Mouse (Mus musculus) lung, postnatal 0 days (tissue): ENCODE measurements around the gene B3glct. TPM values are rescaled to one million over a fixed set of nuclear protein-coding genes. Genes with fewer than 3 reads are reported as not detected.

Source experiments
- ATAC-seq: fragments of 200-750 bp; cut with Nextera tagmentation; 2 replicates; pipeline ENCODE4 v1.8.0; 2017; ENCODE audit warnings: moderate library complexity
- DNase-seq: peaks from one replicate; pipeline ENCODE4 v3.0.0-alpha.2; 2016; ENCODE audit warnings: low spot score
- H3K27ac ChIP-seq: fragments of 300-500 bp; sonication (generic); 2 replicates; pipeline ENCODE4 v1.5.1; 2014; ENCODE audit warnings: antibody characterized with exemption, mild to moderate bottlenecking, low read length, mixed read lengths
- H3K27me3 ChIP-seq: fragments of 300-500 bp; sonication (generic); replicated peaks from 2 replicates; pipeline ENCODE4 v1.6.1; 2014; ENCODE audit warnings: low read length, mixed read lengths; ENCODE audit not compliant: insufficient read depth
- H3K36me3 ChIP-seq: fragments of 300-500 bp; sonication (generic); 2 replicates; pipeline ENCODE4 v1.6.1; 2014; ENCODE audit warnings: low read length, mixed read lengths; ENCODE audit not compliant: insufficient read depth
- H3K4me1 ChIP-seq: fragments of 300-500 bp; sonication (generic); 2 replicates; pipeline ENCODE4 v1.6.1; 2014; ENCODE audit warnings: antibody characterized with exemption, low read depth, low read length, mixed read lengths; ENCODE audit not compliant: insufficient read depth
- H3K4me2 ChIP-seq: fragments of 300-500 bp; sonication (generic); replicated peaks from 2 replicates; pipeline ENCODE4 v1.6.1; 2014; ENCODE audit warnings: low read depth, mild to moderate bottlenecking, low read length, moderate library complexity, mixed read lengths
- H3K4me3 ChIP-seq: fragments of 300-500 bp; sonication (generic); 2 replicates; pipeline ENCODE4 v1.5.1; 2014; ENCODE audit warnings: low read depth, low read length
- H3K9ac ChIP-seq: fragments of 300-500 bp; sonication (generic); replicated peaks from 2 replicates; pipeline ENCODE4 v1.6.1; 2014; ENCODE audit warnings: low read depth, mild to moderate bottlenecking
- H3K9me3 ChIP-seq: fragments of 300-500 bp; sonication (generic); 2 replicates; pipeline ENCODE4 v1.6.1; 2016; ENCODE audit warnings: low read length, mixed read lengths
- CTCF ChIP-seq: IDR thresholded peaks from 2 replicates; pipeline ENCODE4 v1.5.1; 2016; ENCODE audit warnings: antibody characterized with exemption, mild to moderate bottlenecking
- EP300 ChIP-seq: IDR thresholded peaks from 2 replicates; pipeline ENCODE4 v1.6.1; 2016; ENCODE audit warnings: antibody characterized with exemption, mild to moderate bottlenecking, control low read depth
- WGBS: fragments of 180-500 bp; shearing (Covaris S2); extraction: QIAGEN DNeasy Blood & Tissue Kit; methylation state at CpG from one replicate; pipeline ENCODE4 v1.1.7; 2014; 5-methylcytosine and 5-hydroxymethylcytosine counted together
- polyA plus RNA-seq: library from polyadenylated mRNA; unstranded; fragments of >200 nt; fragmentation: Nextera tagmentation; extraction: Ambion mirVana; gene quantifications from 2 replicates; pipeline ENCODE4 v1.2.1, GENCODE M21; 2015

Gene B3glct
- polyA plus RNA-seq, 1 experiment from 2014 or later = 5.0 TPM

- TF ChIP-seq CTCF = no peak
- no peak for TF ChIP-seq EP300
- H3K36me3 ChIP-seq = no peaks in the 10 kb centered on the region
- ATAC-seq = no peak
- no peak overlapping the region for H3K9ac ChIP-seq
- no peak overlapping the region for H3K4me2 ChIP-seq
- H3K27me3 ChIP-seq = no peaks in the 10 kb centered on the region
- no peak overlapping the region for H3K27ac ChIP-seq
- H3K4me1 ChIP-seq = no peaks in the 10 kb centered on the region
- 62% methylated on average over 14 of the region's 14 CpGs for WGBS
- no peak overlapping the region for H3K4me3 ChIP-seq
- DNase-seq = no peak
- no peaks in the 10 kb centered on the region for H3K9me3 ChIP-seq
Measured at GRCm38 (mm10) chr5:149649499-149650178, 28.4 kb upstream of the B3glct start.

DNA sequence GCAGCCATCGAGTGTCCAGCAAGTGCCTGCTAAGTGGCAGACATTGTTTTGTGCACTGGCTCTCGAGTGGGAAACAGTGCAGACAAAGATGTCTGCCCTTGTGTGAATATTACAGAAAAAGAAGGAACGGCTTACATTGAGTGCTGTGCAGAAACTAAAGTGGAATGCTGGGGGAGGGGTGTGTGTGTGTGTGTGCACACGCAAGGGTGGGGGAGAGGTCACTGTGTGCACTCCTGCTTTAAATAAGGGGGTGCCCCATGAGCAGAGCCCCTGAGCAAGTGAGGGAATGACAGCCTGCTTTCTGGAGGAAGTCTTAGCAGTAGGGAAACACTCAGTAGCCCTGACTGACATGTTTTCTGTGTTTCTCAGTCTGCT lies 27.9 kb upstream of the B3glct start:
- TF ChIP-seq CTCF = no peak
- TF ChIP-seq EP300 = no peak
- DNase-seq (no peak), ATAC-seq (no peak)
- Histone ChIP-seq H3K9me3 (no peaks in the 10 kb centered on the region), H3K4me2 (no peak overlapping the region), H3K4me3 (no peak overlapping the region), H3K4me1 (no peaks in the 10 kb centered on the region), H3K27me3 (no peaks in the 10 kb centered on the region), H3K9ac (no peak overlapping the region), H3K36me3 (no peaks in the 10 kb centered on the region), H3K27ac (no peak overlapping the region)
- WGBS = 27% methylated on average over 4 of the region's 4 CpGs

DNA sequence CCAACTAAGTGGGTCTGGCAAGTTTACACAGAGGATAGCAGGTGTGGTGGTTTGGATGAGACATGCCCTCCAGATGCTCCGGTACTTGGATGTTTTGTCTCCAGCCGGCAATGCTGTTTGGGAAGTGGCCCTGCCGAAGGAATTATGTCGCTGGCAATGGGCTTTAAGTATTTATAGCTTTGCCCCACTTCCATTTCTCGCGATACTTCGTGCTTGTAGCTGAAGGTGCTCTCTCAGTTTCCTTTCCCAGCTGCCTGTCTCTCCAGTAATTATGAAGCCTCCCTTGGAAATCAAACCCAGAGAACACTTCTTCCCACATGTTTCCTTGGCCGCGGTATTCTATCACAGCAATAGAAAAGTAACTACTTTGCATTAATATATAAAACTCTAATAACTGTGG lies 22.4 kb upstream of the B3glct start:
- H3K27ac ChIP-seq = no peak overlapping the region
- no peaks in the 10 kb centered on the region for H3K9me3 ChIP-seq
- WGBS = 87% methylated on average over 9 of the region's 9 CpGs
- H3K36me3 ChIP-seq = no peaks in the 10 kb centered on the region
- H3K4me2 ChIP-seq = no peak overlapping the region
- no peak overlapping the region for H3K4me3 ChIP-seq
- no peaks in the 10 kb centered on the region for H3K4me1 ChIP-seq
- ATAC-seq = no peak
- H3K9ac ChIP-seq = no peak overlapping the region
- no peaks in the 10 kb centered on the region for H3K27me3 ChIP-seq
- no peak for DNase-seq
- TF ChIP-seq EP300 (no peak), CTCF (no peak)

DNA sequence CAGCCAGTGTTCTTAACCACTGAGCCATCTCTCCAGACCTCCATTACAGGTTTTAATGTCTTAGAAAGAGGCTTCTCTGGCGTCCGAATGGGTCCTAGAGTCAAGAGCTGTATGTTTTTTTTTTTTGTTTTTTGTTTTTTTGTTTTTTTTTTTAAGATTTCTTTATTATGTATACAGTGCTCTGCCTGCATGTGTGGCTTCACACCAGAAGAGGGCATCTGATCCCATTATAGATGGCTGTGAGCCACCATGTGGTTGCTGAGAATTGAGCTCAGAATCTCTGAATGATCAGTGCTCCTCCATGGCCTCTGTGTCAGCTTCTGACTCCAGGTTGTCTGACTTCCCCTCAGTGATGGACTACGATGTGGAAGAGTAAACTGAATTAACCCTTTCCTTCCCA lies 20.0 kb upstream of the B3glct start:
- H3K27ac ChIP-seq = no peak overlapping the region
- no peaks in the 10 kb centered on the region for H3K9me3 ChIP-seq
- TF ChIP-seq CTCF (no peak), EP300 (no peak)
- WGBS = 50% methylated on average over 3 of the region's 3 CpGs
- ATAC-seq (no peak), DNase-seq (no peak)
- no peaks in the 10 kb centered on the region for H3K27me3 ChIP-seq
- no peak overlapping the region for H3K4me2 ChIP-seq
- no peaks in the 10 kb centered on the region for H3K4me1 ChIP-seq
- no peaks in the 10 kb centered on the region for H3K36me3 ChIP-seq
- H3K4me3 ChIP-seq = no peak overlapping the region
- H3K9ac ChIP-seq = no peak overlapping the region

DNA sequence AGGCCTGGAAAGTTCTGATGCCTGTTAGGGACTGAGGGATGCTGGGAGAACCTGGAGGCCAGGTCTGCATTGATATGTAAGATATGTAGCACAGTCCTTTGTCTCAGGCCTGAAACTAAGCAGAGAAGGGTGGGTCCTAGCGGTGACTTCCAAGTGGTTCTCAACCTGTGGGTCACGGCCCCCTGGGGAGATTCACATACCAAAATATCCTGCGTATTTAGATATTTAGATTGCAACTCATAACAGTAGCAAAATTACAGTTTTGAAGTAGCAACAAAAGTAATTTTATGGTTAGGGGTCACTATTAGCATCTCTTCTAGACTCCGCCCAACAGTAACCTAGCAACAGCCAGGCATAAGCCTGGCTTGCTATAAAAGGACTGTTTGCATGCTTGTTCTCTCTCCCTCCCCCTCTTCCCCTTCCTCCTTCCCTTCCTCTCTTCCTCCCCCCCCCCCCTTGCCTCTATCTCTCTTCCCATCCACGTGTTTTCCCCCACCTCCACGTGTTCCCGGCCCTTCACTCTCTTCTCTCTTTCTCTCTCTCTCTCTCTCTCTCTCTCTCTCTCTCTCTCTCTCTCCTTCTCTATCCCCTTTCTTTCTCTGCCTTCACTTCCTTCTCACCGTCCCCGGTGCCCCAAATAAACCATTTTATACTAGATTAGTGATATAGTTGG lies 19.2 kb upstream of the B3glct start:
- no peak for TF ChIP-seq CTCF
- TF ChIP-seq EP300 = no peak
- ATAC-seq = no peak
- H3K4me3 ChIP-seq = no peak overlapping the region
- 63% methylated on average over 9 of the region's 9 CpGs for WGBS
- H3K9me3 ChIP-seq = no peaks in the 10 kb centered on the region
- no peak for DNase-seq
- H3K36me3 ChIP-seq = no peaks in the 10 kb centered on the region
- H3K27me3 ChIP-seq = no peaks in the 10 kb centered on the region
- no peaks in the 10 kb centered on the region for H3K4me1 ChIP-seq
- H3K27ac ChIP-seq = no peak overlapping the region
- no peak overlapping the region for H3K4me2 ChIP-seq
- no peak overlapping the region for H3K9ac ChIP-seq

- H3K9ac ChIP-seq = no peak overlapping the region
- no peak overlapping the region for H3K4me3 ChIP-seq
- WGBS = 48% methylated on average over 9 of the region's 9 CpGs
- H3K4me1 ChIP-seq = no peaks in the 10 kb centered on the region
- no peak for TF ChIP-seq EP300
- no peak for TF ChIP-seq CTCF
- no peak for DNase-seq
- no peak overlapping the region for H3K4me2 ChIP-seq
- H3K27me3 ChIP-seq = no peaks in the 10 kb centered on the region
- no peaks in the 10 kb centered on the region for H3K36me3 ChIP-seq
- ATAC-seq = no peak
- H3K9me3 ChIP-seq = no peaks in the 10 kb centered on the region
- no peak overlapping the region for H3K27ac ChIP-seq
Measured at GRCm38 (mm10) chr5:149659414-149659780, 18.6 kb upstream of the B3glct start.
